15 mouse cellular contexts compared by ENCODE assay signal in the genomic region with DNA sequence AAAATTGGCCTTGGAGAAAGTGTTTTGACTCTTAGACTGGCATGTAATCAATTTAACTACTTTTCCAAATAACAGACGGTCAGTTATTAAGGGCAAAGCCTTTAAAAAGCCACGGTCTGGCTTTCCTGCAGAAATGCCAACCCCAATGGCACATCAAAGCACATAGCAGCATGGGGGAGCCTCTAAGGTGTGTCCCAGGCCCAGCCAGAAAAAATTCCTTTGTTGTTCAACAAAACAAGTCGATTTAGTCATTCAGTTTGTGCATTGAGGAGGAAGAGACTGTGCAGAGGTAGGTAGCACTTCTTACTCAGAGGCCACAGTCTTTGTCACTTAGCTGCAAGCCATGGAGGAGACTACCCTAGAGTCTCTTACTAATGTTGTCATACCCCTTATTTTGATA.
"Had no signal": no experiment of that assay in that cellular context is flagged by ENCODE, and none has a peak within 500 bp of the region (broad histone marks: within the 10 kb centered on the region; RNA-seq: fewer than 3 reads in every experiment).

No protein-coding gene starts in this region.

- H3K27ac ChIP-seq: kidney, postnatal 0 days; liver, embryonic 15.5 days; neural tube, embryonic 12.5 days; stomach, postnatal 0 days had no signal

- H3K36me3 ChIP-seq: liver, embryonic 15.5 days; neural tube, embryonic 12.5 days had no signal

- H3K27me3 ChIP-seq: liver, embryonic 15.5 days; neural tube, embryonic 12.5 days had no signal

- H3K9me3 ChIP-seq: liver, embryonic 15.5 days; neural tube, embryonic 12.5 days had no signal

- DNase-seq: kidney, adult 9 months; kidney, postnatal 36 days; layer of hippocampus, adult 9-11 months; layer of hippocampus, postnatal 36 days; lung, adult 2 months; lung, postnatal 36 days; right cerebral cortex, adult 18-20 months; thymus, postnatal 4 days had no signal

- H3K4me2 ChIP-seq: liver, embryonic 11.5 days; liver, embryonic 15.5 days; neural tube, embryonic 12.5 days had no signal

- ATAC-seq: intestine, postnatal 0 days; lung, postnatal 0 days had no signal

- H3K4me3 ChIP-seq: liver, embryonic 15.5 days; neural tube, embryonic 12.5 days had no signal

- H3K4me1 ChIP-seq: liver, embryonic 15.5 days had no signal

- H3K9ac ChIP-seq: liver, embryonic 15.5 days; neural tube, embryonic 12.5 days had no signal
